Mouse (Mus musculus): ENCODE data around the gene Rap1gap2. TPM values are rescaled to one million over a fixed set of nuclear protein-coding genes. Genes with fewer than 3 reads are reported as not detected.

Gene Rap1gap2
- polyA plus RNA-seq, 1 experiment from 2014 or later, result 9.2 TPM

DNA sequence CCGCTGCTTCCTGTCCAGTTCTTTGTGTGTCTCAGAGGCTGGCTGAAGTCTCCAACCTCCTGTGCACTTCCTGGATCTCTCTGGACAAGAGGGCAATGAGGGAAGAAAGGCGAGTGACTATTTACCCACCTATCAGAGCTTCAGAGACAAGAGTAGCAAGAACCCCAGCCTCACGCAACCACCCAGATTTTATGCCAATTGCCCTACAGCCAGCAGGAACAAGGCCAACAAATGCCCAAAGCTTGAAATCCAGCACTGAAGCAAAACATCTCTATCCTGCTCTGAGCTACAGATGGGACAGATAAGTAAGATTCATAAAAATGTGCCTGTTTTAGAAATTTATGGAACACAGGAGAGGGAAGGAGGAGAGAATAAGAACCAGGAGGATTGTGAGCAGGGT is 109.7 kb downstream of the Rap1gap2 start:
- no peak overlapping the region for H3K4me3 ChIP-seq (replicated peaks; ENCODE audit: low read depth, low read length)
- ATAC-seq (ENCODE audit: low FRiP score, low TSS enrichment), result no peak
- 83% methylated on average over 3 of the region's 3 CpGs for WGBS
- H3K27ac ChIP-seq (replicated peaks; ENCODE audit: low read depth, low read length), result no peak overlapping the region
- H3K9me3 ChIP-seq (ENCODE audit: control insufficient read depth, low read length), result no peaks in the 10 kb centered on the region
- no peaks in the 10 kb centered on the region for H3K36me3 ChIP-seq (ENCODE audit: control insufficient read depth, insufficient read depth, low read length)
- H3K27me3 ChIP-seq (ENCODE audit: control insufficient read depth, insufficient read depth, low read length), result no peaks in the 10 kb centered on the region
- H3K4me2 ChIP-seq (ENCODE audit: low read length), result no peak overlapping the region
- DNase-seq, result no peak
- no peak overlapping the region for H3K9ac ChIP-seq (replicated peaks; ENCODE audit: low read length)
- H3K4me1 ChIP-seq (ENCODE audit: control insufficient read depth, insufficient read depth, low read length), result no peaks in the 10 kb centered on the region

DNA sequence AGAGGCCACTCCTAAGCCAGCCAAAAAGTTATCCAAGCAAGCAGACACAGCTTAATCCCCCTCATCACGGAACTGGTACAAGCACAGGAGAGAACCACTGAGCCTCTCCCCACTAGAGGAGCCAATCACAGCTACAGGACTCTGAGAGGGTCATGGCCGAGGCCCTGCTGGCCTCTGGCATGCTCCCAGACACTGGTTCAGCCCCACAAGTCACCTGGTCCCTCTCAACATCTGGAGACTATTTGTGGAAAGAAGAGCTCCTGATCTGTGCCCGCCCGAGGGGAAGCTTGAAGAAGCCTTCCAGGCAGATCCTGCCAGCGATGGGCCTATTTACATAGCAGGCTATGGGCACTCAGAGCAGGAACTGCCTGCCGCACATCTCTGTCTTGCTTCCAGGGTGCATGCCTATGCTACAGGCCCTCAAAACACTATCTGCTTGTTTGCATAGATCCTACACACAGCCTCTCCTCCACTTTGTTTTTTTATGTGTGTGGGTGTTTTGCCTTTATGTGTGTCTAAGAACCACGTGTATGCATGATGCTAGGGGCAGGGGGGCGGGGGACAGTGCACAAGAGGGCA is 111.1 kb downstream of the Rap1gap2 start:
- no peak overlapping the region for H3K4me3 ChIP-seq (replicated peaks; ENCODE audit: low read depth, low read length)
- H3K4me1 ChIP-seq (ENCODE audit: control insufficient read depth, insufficient read depth, low read length), result no peaks in the 10 kb centered on the region
- no peak overlapping the region for H3K9ac ChIP-seq (replicated peaks; ENCODE audit: low read length)
- no peak overlapping the region for H3K27ac ChIP-seq (replicated peaks; ENCODE audit: low read depth, low read length)
- no peak overlapping the region for H3K4me2 ChIP-seq (ENCODE audit: low read length)
- no peaks in the 10 kb centered on the region for H3K27me3 ChIP-seq (ENCODE audit: control insufficient read depth, insufficient read depth, low read length)
- ATAC-seq (ENCODE audit: low FRiP score, low TSS enrichment) (no peak), DNase-seq (peak; percentile 19)
- no peaks in the 10 kb centered on the region for H3K36me3 ChIP-seq (ENCODE audit: control insufficient read depth, insufficient read depth, low read length)
- no peaks in the 10 kb centered on the region for H3K9me3 ChIP-seq (ENCODE audit: control insufficient read depth, low read length)
- 62% methylated on average over 8 of the region's 8 CpGs for WGBS

DNA sequence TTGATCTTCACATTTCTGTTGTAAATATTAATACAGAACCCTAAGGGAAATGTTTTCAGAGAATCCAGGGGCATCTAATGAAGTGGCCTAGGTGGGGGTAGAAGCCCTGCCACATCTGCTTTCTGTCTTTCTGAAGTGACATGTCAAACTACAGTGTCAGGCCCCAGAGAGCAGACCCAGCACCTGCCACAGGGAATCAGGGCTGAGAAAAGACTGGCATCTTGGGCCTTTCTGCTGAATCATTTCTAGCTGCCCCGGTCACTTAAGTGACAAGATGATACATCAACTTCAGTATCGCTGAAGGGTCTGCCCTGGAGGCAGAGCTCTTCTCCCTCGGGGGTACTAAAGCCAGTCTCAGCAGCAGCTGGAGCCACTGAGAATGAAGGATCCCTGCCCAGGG is 111.7 kb downstream of the Rap1gap2 start:
- H3K4me2 ChIP-seq (ENCODE audit: low read length), result no peak overlapping the region
- H3K27me3 ChIP-seq (ENCODE audit: control insufficient read depth, insufficient read depth, low read length), result no peaks in the 10 kb centered on the region
- peak; percentile 43; the same call in 1 of the 2 replicates for ATAC-seq (ENCODE audit: low FRiP score, low TSS enrichment)
- H3K9ac ChIP-seq (replicated peaks; ENCODE audit: low read length), result no peak overlapping the region
- no peak overlapping the region for H3K27ac ChIP-seq (replicated peaks; ENCODE audit: low read depth, low read length)
- no peaks in the 10 kb centered on the region for H3K4me1 ChIP-seq (ENCODE audit: control insufficient read depth, insufficient read depth, low read length)
- H3K4me3 ChIP-seq (replicated peaks; ENCODE audit: low read depth, low read length), result no peak overlapping the region
- 46% methylated on average over 3 of the region's 3 CpGs for WGBS
- H3K36me3 ChIP-seq (ENCODE audit: control insufficient read depth, insufficient read depth, low read length), result no peaks in the 10 kb centered on the region
- DNase-seq, result peak; percentile 41
- no peaks in the 10 kb centered on the region for H3K9me3 ChIP-seq (ENCODE audit: control insufficient read depth, low read length)

DNA sequence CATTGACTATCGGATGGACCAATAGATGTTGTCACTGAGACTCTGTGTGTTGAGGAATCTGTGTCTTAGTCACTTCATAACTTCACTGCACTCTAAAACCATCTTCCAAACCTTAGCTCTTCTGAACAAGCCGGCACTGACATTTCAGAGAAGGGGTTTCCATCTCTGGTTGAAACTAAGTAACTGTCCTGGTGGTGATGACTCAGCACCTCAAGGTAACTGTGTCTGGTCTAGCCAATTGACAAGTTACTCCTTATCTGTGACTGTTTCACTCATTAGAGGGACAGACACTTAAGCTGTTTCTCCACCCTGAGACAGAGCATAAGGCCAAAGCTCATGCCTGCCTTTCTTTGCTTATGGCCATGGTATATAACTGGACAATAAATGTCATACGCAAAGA is 114.1 kb downstream of the Rap1gap2 start:
- ATAC-seq (ENCODE audit: low FRiP score, low TSS enrichment) (no peak), DNase-seq (no peak)
- Histone ChIP-seq H3K4me1 (ENCODE audit: control insufficient read depth, insufficient read depth, low read length) (no peaks in the 10 kb centered on the region), H3K9me3 (ENCODE audit: control insufficient read depth, low read length) (no peaks in the 10 kb centered on the region), H3K4me2 (ENCODE audit: low read length) (no peak overlapping the region), H3K27ac (replicated peaks; ENCODE audit: low read depth, low read length) (no peak overlapping the region), H3K9ac (replicated peaks; ENCODE audit: low read length) (no peak overlapping the region), H3K27me3 (ENCODE audit: control insufficient read depth, insufficient read depth, low read length) (no peaks in the 10 kb centered on the region), H3K36me3 (ENCODE audit: control insufficient read depth, insufficient read depth, low read length) (no peaks in the 10 kb centered on the region), H3K4me3 (replicated peaks; ENCODE audit: low read depth, low read length) (no peak overlapping the region)
- WGBS, result 93% methylated on average over 3 of the region's 3 CpGs

DNA sequence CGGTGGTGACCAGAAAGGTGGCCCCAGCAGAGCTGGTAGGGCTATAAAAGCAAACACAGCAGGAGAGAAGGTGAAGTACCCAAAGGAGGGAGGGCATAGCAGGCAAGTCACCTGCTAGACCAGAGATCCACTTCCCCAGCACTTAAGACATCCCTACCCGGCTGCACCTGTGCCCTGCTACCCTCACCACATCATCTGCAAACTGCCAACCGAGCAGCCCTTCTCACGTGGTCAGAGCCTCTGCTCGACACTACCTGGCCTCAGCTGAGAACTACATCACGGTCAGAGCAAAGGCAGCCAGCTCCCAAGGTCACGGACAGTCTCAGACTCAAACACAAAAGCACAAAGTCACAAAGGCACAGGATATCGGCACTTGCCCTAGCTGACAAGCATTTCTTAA is 116.8 kb downstream of the Rap1gap2 start:
- ATAC-seq (ENCODE audit: low FRiP score, low TSS enrichment), result no peak
- Histone ChIP-seq H3K27me3 (ENCODE audit: control insufficient read depth, insufficient read depth, low read length) (no peaks in the 10 kb centered on the region), H3K9ac (replicated peaks; ENCODE audit: low read length) (no peak overlapping the region), H3K9me3 (ENCODE audit: control insufficient read depth, low read length) (no peaks in the 10 kb centered on the region), H3K4me1 (ENCODE audit: control insufficient read depth, insufficient read depth, low read length) (no peaks in the 10 kb centered on the region), H3K27ac (replicated peaks; ENCODE audit: low read depth, low read length) (no peak overlapping the region), H3K4me3 (replicated peaks; ENCODE audit: low read depth, low read length) (no peak overlapping the region), H3K36me3 (ENCODE audit: control insufficient read depth, insufficient read depth, low read length) (no peaks in the 10 kb centered on the region), H3K4me2 (ENCODE audit: low read length) (no peak overlapping the region)
- no peak for DNase-seq
- 76% methylated on average over 8 of the region's 8 CpGs for WGBS

DNA sequence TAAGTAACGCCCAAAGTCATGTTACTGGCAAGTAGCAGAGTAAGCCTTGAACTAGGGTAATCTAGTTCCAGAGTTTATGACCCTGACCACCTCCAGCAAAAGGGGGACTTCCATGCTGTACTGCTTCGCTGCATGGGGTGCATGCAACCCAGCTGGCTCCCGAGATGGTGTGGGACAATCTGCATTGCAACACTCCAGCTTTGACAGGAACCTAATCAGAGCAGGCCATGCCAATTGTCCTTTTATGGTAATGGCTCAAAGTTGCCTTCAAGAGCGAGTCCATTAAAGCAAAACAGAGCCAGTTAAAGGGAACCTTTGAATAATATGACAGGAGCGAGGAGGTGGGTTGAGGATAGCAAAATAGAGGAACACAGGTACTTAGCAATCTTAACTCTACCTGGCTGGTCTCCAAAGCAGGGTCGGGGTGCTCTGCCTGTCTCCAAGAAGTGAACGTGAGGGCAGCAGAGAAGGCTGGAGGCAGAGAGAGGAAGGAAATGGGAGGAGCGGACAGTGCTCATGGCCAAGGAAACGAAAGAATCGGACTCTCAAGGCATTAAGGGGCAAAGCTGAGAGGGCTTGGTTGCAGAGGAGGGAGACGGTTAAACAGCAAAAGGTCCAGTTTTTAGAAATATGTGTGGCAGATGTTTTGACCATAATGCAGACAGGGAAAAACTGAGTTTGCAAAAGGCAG is 117.4 kb downstream of the Rap1gap2 start:
- Histone ChIP-seq H3K27ac (replicated peaks; ENCODE audit: low read depth, low read length) (no peak overlapping the region), H3K27me3 (ENCODE audit: control insufficient read depth, insufficient read depth, low read length) (no peaks in the 10 kb centered on the region), H3K36me3 (ENCODE audit: control insufficient read depth, insufficient read depth, low read length) (no peaks in the 10 kb centered on the region), H3K9ac (replicated peaks; ENCODE audit: low read length) (no peak overlapping the region), H3K4me2 (ENCODE audit: low read length) (no peak overlapping the region), H3K4me1 (ENCODE audit: control insufficient read depth, insufficient read depth, low read length) (no peaks in the 10 kb centered on the region), H3K4me3 (replicated peaks; ENCODE audit: low read depth, low read length) (no peak overlapping the region), H3K9me3 (ENCODE audit: control insufficient read depth, low read length) (no peaks in the 10 kb centered on the region)
- no peak for ATAC-seq (ENCODE audit: low FRiP score, low TSS enrichment)
- no peak for DNase-seq
- WGBS, result 86% methylated on average over 11 of the region's 11 CpGs

DNA sequence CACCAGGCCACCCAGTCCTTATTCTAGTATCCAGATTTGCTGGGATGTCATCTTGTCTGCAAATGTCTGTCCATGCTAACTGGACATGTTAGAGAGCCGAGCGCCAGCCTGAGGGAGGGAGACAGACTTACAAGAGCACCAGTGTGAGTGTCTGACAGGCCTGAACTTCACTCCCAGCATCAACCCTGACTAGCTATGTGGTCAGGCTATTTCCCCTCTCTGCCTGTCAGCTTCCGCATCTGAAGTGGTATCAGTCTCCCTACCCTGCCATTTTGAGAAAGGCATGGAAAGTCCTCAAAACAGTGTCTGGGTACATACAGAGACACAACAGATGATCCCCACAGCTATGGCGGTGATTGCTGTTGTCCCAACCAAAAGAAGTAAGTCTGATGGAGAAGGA is 119.6 kb downstream of the Rap1gap2 start:
- H3K4me2 ChIP-seq (ENCODE audit: low read length), result no peak overlapping the region
- H3K9ac ChIP-seq (replicated peaks; ENCODE audit: low read length), result no peak overlapping the region
- DNase-seq (no peak), ATAC-seq (ENCODE audit: low FRiP score, low TSS enrichment) (no peak)
- no peaks in the 10 kb centered on the region for H3K36me3 ChIP-seq (ENCODE audit: control insufficient read depth, insufficient read depth, low read length)
- 97% methylated on average over 4 of the region's 4 CpGs for WGBS
- no peak overlapping the region for H3K27ac ChIP-seq (replicated peaks; ENCODE audit: low read depth, low read length)
- H3K4me3 ChIP-seq (replicated peaks; ENCODE audit: low read depth, low read length), result no peak overlapping the region
- H3K27me3 ChIP-seq (ENCODE audit: control insufficient read depth, insufficient read depth, low read length), result no peaks in the 10 kb centered on the region
- H3K4me1 ChIP-seq (ENCODE audit: control insufficient read depth, insufficient read depth, low read length), result no peaks in the 10 kb centered on the region
- no peaks in the 10 kb centered on the region for H3K9me3 ChIP-seq (ENCODE audit: control insufficient read depth, low read length)

DNA sequence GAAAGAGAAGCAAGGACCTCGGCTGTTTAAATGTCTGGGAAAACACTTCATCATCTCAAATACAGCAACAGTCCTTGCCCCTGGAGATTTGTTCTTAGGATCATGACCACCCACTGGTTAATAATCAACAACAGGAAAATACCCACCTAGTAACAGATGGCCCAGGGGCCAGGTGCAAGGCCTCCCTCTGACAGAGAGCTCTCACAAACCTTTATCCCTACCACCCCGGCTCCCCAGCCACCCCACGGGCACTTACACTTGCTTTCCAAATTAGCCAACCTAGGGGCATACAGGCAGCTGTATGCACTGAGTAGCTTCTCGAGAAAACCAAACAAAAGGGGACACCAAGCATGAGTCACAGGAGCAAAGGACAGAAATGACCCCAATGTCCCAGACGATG is 121.5 kb downstream of the Rap1gap2 start:
- H3K27me3 ChIP-seq (ENCODE audit: control insufficient read depth, insufficient read depth, low read length), result no peaks in the 10 kb centered on the region
- H3K36me3 ChIP-seq (ENCODE audit: control insufficient read depth, insufficient read depth, low read length), result no peaks in the 10 kb centered on the region
- H3K9ac ChIP-seq (replicated peaks; ENCODE audit: low read length), result no peak overlapping the region
- no peaks in the 10 kb centered on the region for H3K9me3 ChIP-seq (ENCODE audit: control insufficient read depth, low read length)
- no peak for DNase-seq
- no peak overlapping the region for H3K4me2 ChIP-seq (ENCODE audit: low read length)
- H3K4me1 ChIP-seq (ENCODE audit: control insufficient read depth, insufficient read depth, low read length), result no peaks in the 10 kb centered on the region
- WGBS, result 76% methylated on average over 5 of the region's 5 CpGs
- H3K27ac ChIP-seq (replicated peaks; ENCODE audit: low read depth, low read length), result no peak overlapping the region
- no peak for ATAC-seq (ENCODE audit: low FRiP score, low TSS enrichment)
- H3K4me3 ChIP-seq (replicated peaks; ENCODE audit: low read depth, low read length), result no peak overlapping the region

DNA sequence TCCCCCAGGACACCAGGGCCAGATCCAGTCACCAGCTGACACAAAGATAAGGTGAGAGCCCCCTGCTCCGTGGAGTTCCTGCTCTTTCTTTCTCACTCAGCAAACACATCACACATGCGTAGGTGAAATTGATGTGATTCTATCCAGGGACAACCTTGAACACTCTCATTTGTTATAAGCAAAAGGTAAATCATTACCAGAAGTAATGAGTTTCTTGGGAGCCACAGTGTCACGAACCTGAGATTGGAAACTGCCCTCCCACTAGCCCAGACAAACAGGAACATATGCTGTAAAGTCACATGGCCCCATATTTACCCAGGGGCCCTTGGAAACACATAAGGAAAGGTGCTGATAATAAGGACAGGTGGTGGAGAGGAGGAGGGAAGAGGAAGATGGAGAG is 122.8 kb downstream of the Rap1gap2 start:
- H3K9me3 ChIP-seq (ENCODE audit: control insufficient read depth, low read length), result no peaks in the 10 kb centered on the region
- no peak overlapping the region for H3K27ac ChIP-seq (replicated peaks; ENCODE audit: low read depth, low read length)
- ATAC-seq (ENCODE audit: low FRiP score, low TSS enrichment), result no peak
- DNase-seq, result no peak
- no peaks in the 10 kb centered on the region for H3K4me1 ChIP-seq (ENCODE audit: control insufficient read depth, insufficient read depth, low read length)
- no peaks in the 10 kb centered on the region for H3K27me3 ChIP-seq (ENCODE audit: control insufficient read depth, insufficient read depth, low read length)
- no peak overlapping the region for H3K9ac ChIP-seq (replicated peaks; ENCODE audit: low read length)
- no peaks in the 10 kb centered on the region for H3K36me3 ChIP-seq (ENCODE audit: control insufficient read depth, insufficient read depth, low read length)
- 84% methylated on average over 3 of the region's 3 CpGs for WGBS
- H3K4me3 ChIP-seq (replicated peaks; ENCODE audit: low read depth, low read length), result no peak overlapping the region
- no peak overlapping the region for H3K4me2 ChIP-seq (ENCODE audit: low read length)
